Mouse (Mus musculus): Measurements from ENCODE around the gene Klf11.

DNA sequence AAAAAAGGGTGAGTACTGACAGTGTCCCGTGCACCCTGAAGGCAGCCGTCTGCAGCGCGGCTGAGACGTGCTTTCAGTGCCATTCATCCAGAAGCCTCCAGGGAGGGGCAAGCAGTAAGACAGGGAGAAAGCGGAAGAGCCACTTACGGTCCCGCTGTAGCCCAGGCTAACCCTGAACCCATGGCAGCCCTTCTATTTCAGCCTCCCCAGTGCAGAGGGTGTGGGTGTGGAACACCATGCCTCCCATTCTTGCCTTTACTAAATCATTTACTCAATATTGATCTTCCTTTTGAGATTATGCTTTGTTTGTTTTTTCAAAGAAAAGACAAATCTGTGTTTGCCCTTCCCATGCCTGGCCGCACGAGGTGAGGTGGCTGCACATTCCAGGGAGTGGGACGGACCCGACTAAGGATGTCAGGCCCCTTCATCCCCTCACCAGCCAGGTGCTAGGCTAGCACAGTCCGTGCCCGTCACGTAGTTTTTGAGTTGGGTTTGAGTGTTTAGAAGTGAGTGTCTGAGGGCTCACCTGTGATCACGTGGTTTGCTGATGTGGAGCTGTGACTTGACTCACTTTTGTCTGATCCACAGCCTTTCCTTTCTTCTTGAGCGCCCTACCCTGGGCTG, 36.5 kb upstream of the Klf11 start:
- no peak for TF ChIP-seq GATA1 (IDR thresholded peaks at IDR 0.05; ENCODE audit: borderline replicate concordance, low read length)
- no peak for TF ChIP-seq FLI1 (IDR thresholded peaks at IDR 0.05; ENCODE audit: low read length)
